Mouse (Mus musculus): ENCODE data around the gene Pakap. TPM values are rescaled to one million over a fixed set of nuclear protein-coding genes. Genes with fewer than 3 reads are reported as not detected.

Gene Pakap
- polyA plus RNA-seq, 1 experiment from 2014 or later = 57.5 TPM

GRCm38 (mm10) chr4:57847676-57848075 lies 279.7 kb downstream of the Pakap start:
- Histone ChIP-seq H3K9me3 (replicated peaks; ENCODE audit: control insufficient read depth, low read length) (no peaks in the 10 kb centered on the region), H3K27ac (ENCODE audit: low read length) (peak overlapping the region; percentile 98), H3K27me3 (ENCODE audit: control insufficient read depth, insufficient read depth, low read length) (no peaks in the 10 kb centered on the region), H3K36me3 (ENCODE audit: control insufficient read depth, insufficient read depth) (peaks cover 11% of the 10 kb centered on the region), H3K4me1 (ENCODE audit: control insufficient read depth, insufficient read depth, low read length) (peaks cover 52% of the 10 kb centered on the region), H3K4me2 (ENCODE audit: low read depth, low read length) (peak overlapping the region; percentile 74), H3K9ac (ENCODE audit: low read length) (peak overlapping the region; percentile 81), H3K4me3 (ENCODE audit: low read length) (peak overlapping the region; percentile 69)
- whole genome bisulfite sequencing = 64% methylated on average over 3 of the region's 3 CpGs
- no peak for ATAC-seq (replicated peaks; ENCODE audit: extremely low read depth, insufficient read depth, low FRiP score)

GRCm38 (mm10) chr4:57849465-57849864 lies 281.5 kb downstream of the Pakap start:
- 40% methylated on average over 6 of the region's 6 CpGs for WGBS
- Histone ChIP-seq H3K9ac (ENCODE audit: low read length) (no peak overlapping the region), H3K36me3 (ENCODE audit: control insufficient read depth, insufficient read depth) (peaks cover 12% of the 10 kb centered on the region), H3K4me2 (ENCODE audit: low read depth, low read length) (no peak overlapping the region), H3K9me3 (replicated peaks; ENCODE audit: control insufficient read depth, low read length) (no peaks in the 10 kb centered on the region), H3K27ac (ENCODE audit: low read length) (0 out of 2 replicates have a peak overlapping the region, but pooled peaks have one; percentile 7), H3K27me3 (ENCODE audit: control insufficient read depth, insufficient read depth, low read length) (no peaks in the 10 kb centered on the region), H3K4me1 (ENCODE audit: control insufficient read depth, insufficient read depth, low read length) (peaks cover 49% of the 10 kb centered on the region), H3K4me3 (ENCODE audit: low read length) (no peak overlapping the region)
- no peak for ATAC-seq (replicated peaks; ENCODE audit: extremely low read depth, insufficient read depth, low FRiP score)

GRCm38 (mm10) chr4:57851731-57852130 lies 283.8 kb downstream of the Pakap start:
- Histone ChIP-seq H3K27me3 (ENCODE audit: control insufficient read depth, insufficient read depth, low read length) (no peaks in the 10 kb centered on the region), H3K27ac (ENCODE audit: low read length) (no peak overlapping the region), H3K36me3 (ENCODE audit: control insufficient read depth, insufficient read depth) (peaks cover 35% of the 10 kb centered on the region), H3K9me3 (replicated peaks; ENCODE audit: control insufficient read depth, low read length) (no peaks in the 10 kb centered on the region), H3K4me2 (ENCODE audit: low read depth, low read length) (no peak overlapping the region), H3K4me3 (ENCODE audit: low read length) (no peak overlapping the region), H3K9ac (ENCODE audit: low read length) (no peak overlapping the region), H3K4me1 (ENCODE audit: control insufficient read depth, insufficient read depth, low read length) (peaks cover 45% of the 10 kb centered on the region)
- ATAC-seq (replicated peaks; ENCODE audit: extremely low read depth, insufficient read depth, low FRiP score) = no peak
- 70% methylated on average over 1 of the region's 1 CpGs for WGBS

GRCm38 (mm10) chr4:57852461-57853040 lies 284.6 kb downstream of the Pakap start:
- 41% methylated on average over 9 of the region's 9 CpGs for WGBS
- H3K27me3 ChIP-seq (ENCODE audit: control insufficient read depth, insufficient read depth, low read length) = no peaks in the 10 kb centered on the region
- H3K36me3 ChIP-seq (ENCODE audit: control insufficient read depth, insufficient read depth) = peaks cover 43% of the 10 kb centered on the region
- no peak overlapping the region for H3K4me2 ChIP-seq (ENCODE audit: low read depth, low read length)
- no peak overlapping the region for H3K9ac ChIP-seq (ENCODE audit: low read length)
- H3K27ac ChIP-seq (ENCODE audit: low read length) = no peak overlapping the region
- H3K4me3 ChIP-seq (ENCODE audit: low read length) = no peak overlapping the region
- no peaks in the 10 kb centered on the region for H3K9me3 ChIP-seq (replicated peaks; ENCODE audit: control insufficient read depth, low read length)
- no peak for ATAC-seq (replicated peaks; ENCODE audit: extremely low read depth, insufficient read depth, low FRiP score)
- H3K4me1 ChIP-seq (ENCODE audit: control insufficient read depth, insufficient read depth, low read length) = peaks cover 36% of the 10 kb centered on the region

- H3K36me3 ChIP-seq (ENCODE audit: control insufficient read depth, insufficient read depth) = peaks cover 50% of the 10 kb centered on the region
- H3K4me2 ChIP-seq (ENCODE audit: low read depth, low read length) = no peak overlapping the region
- WGBS = 83% methylated on average over 6 of the region's 6 CpGs
- H3K9me3 ChIP-seq (replicated peaks; ENCODE audit: control insufficient read depth, low read length) = no peaks in the 10 kb centered on the region
- no peaks in the 10 kb centered on the region for H3K27me3 ChIP-seq (ENCODE audit: control insufficient read depth, insufficient read depth, low read length)
- no peak overlapping the region for H3K27ac ChIP-seq (ENCODE audit: low read length)
- ATAC-seq (replicated peaks; ENCODE audit: extremely low read depth, insufficient read depth, low FRiP score) = no peak
- H3K4me1 ChIP-seq (ENCODE audit: control insufficient read depth, insufficient read depth, low read length) = peaks cover 29% of the 10 kb centered on the region
- H3K9ac ChIP-seq (ENCODE audit: low read length) = no peak overlapping the region
- no peak overlapping the region for H3K4me3 ChIP-seq (ENCODE audit: low read length)
These were observed 286.2 kb downstream of the Pakap start for GRCm38 (mm10) chr4:57854181-57854580.

- Histone ChIP-seq H3K4me2 (ENCODE audit: low read depth, low read length) (no peak overlapping the region), H3K9ac (ENCODE audit: low read length) (no peak overlapping the region), H3K36me3 (ENCODE audit: control insufficient read depth, insufficient read depth) (peaks cover 44% of the 10 kb centered on the region), H3K27me3 (ENCODE audit: control insufficient read depth, insufficient read depth, low read length) (no peaks in the 10 kb centered on the region), H3K4me3 (ENCODE audit: low read length) (no peak overlapping the region), H3K9me3 (replicated peaks; ENCODE audit: control insufficient read depth, low read length) (no peaks in the 10 kb centered on the region), H3K27ac (ENCODE audit: low read length) (no peak overlapping the region), H3K4me1 (ENCODE audit: control insufficient read depth, insufficient read depth, low read length) (peaks cover 30% of the 10 kb centered on the region)
- WGBS = 77% methylated on average over 18 of the region's 18 CpGs
- ATAC-seq (replicated peaks; ENCODE audit: extremely low read depth, insufficient read depth, low FRiP score) = no peak; the same call in 1 of the 2 replicates
These were observed 287.4 kb downstream of the Pakap start for GRCm38 (mm10) chr4:57855281-57855941.

GRCm38 (mm10) chr4:57856673-57857072 lies 288.7 kb downstream of the Pakap start:
- no peaks in the 10 kb centered on the region for H3K27me3 ChIP-seq (ENCODE audit: control insufficient read depth, insufficient read depth, low read length)
- no peaks in the 10 kb centered on the region for H3K9me3 ChIP-seq (replicated peaks; ENCODE audit: control insufficient read depth, low read length)
- H3K4me1 ChIP-seq (ENCODE audit: control insufficient read depth, insufficient read depth, low read length) = peaks cover 30% of the 10 kb centered on the region
- no peak overlapping the region for H3K9ac ChIP-seq (ENCODE audit: low read length)
- H3K4me2 ChIP-seq (ENCODE audit: low read depth, low read length) = no peak overlapping the region
- H3K4me3 ChIP-seq (ENCODE audit: low read length) = no peak overlapping the region
- peaks cover 44% of the 10 kb centered on the region for H3K36me3 ChIP-seq (ENCODE audit: control insufficient read depth, insufficient read depth)
- WGBS = 93% methylated on average over 10 of the region's 10 CpGs
- H3K27ac ChIP-seq (ENCODE audit: low read length) = no peak overlapping the region
- no peak for ATAC-seq (replicated peaks; ENCODE audit: extremely low read depth, insufficient read depth, low FRiP score)

- 66% methylated on average over 6 of the region's 6 CpGs for WGBS
- ATAC-seq (replicated peaks; ENCODE audit: extremely low read depth, insufficient read depth, low FRiP score) = no peak
- Histone ChIP-seq H3K4me2 (ENCODE audit: low read depth, low read length) (no peak overlapping the region), H3K36me3 (ENCODE audit: control insufficient read depth, insufficient read depth) (peaks cover 38% of the 10 kb centered on the region), H3K9me3 (replicated peaks; ENCODE audit: control insufficient read depth, low read length) (no peaks in the 10 kb centered on the region), H3K27ac (ENCODE audit: low read length) (0 out of 2 replicates have a peak overlapping the region, but pooled peaks have one; percentile 23), H3K4me1 (ENCODE audit: control insufficient read depth, insufficient read depth, low read length) (peaks cover 29% of the 10 kb centered on the region), H3K4me3 (ENCODE audit: low read length) (no peak overlapping the region), H3K27me3 (ENCODE audit: control insufficient read depth, insufficient read depth, low read length) (no peaks in the 10 kb centered on the region), H3K9ac (ENCODE audit: low read length) (no peak overlapping the region)
These were observed 292.2 kb downstream of the Pakap start for GRCm38 (mm10) chr4:57860204-57860611.

- no peak overlapping the region for H3K4me2 ChIP-seq (ENCODE audit: low read depth, low read length)
- 63% methylated on average over 6 of the region's 6 CpGs for WGBS
- H3K4me1 ChIP-seq (ENCODE audit: control insufficient read depth, insufficient read depth, low read length) = peaks cover 38% of the 10 kb centered on the region
- no peaks in the 10 kb centered on the region for H3K9me3 ChIP-seq (replicated peaks; ENCODE audit: control insufficient read depth, low read length)
- peaks cover 32% of the 10 kb centered on the region for H3K36me3 ChIP-seq (ENCODE audit: control insufficient read depth, insufficient read depth)
- no peak for ATAC-seq (replicated peaks; ENCODE audit: extremely low read depth, insufficient read depth, low FRiP score)
- H3K27me3 ChIP-seq (ENCODE audit: control insufficient read depth, insufficient read depth, low read length) = no peaks in the 10 kb centered on the region
- H3K4me3 ChIP-seq (ENCODE audit: low read length) = no peak overlapping the region
- H3K27ac ChIP-seq (ENCODE audit: low read length) = no peak overlapping the region
- no peak overlapping the region for H3K9ac ChIP-seq (ENCODE audit: low read length)
These were observed 293.2 kb downstream of the Pakap start for GRCm38 (mm10) chr4:57861166-57861565.

Measured in heart, embryonic 16.5 days (tissue).